Mouse (Mus musculus): ENCODE data around the gene Rnf157.

Rnf157 gene

DNA sequence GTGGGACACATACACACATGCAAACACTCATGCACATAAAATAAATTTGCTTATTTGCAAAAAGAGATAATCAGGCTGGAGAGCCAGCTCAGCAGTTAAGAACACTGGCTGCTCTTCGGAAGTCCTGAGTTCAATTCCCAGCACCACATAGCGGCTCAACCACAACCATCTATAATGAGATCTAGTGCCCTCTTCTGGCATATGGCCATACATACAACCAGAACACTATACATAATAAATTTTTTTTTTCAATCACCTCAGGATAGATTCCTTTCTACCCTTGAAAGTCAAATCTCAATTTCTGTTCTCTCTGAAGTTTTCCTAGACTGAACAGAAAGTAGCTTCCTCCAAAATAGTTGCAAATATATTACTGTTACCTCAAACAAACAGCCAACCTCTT, 107.4 kb downstream of the Rnf157 start:
- DNase-seq (ENCODE audit: low spot score in 2 of 2): no peak

DNA sequence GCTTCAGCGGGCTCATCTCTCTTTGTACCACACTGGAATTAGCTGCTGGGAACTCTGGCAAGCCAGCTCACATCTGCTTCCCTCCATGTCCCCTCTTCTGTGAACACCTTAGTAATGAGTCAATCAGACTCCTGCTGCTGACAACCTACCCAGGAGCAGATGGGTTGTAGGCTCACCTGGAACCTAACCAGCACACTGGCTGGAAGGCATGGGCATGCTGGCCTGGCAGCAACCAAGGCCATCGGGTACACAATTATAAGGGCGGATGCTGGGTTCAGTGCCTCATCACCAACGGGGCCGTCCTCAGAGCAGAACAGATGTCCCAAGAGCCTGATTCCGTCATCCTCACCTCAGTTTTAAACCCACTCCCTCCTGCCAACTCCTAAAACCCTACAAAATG, 114.2 kb downstream of the Rnf157 start:
- no peak for DNase-seq (ENCODE audit: low spot score in 2 of 2)

DNA sequence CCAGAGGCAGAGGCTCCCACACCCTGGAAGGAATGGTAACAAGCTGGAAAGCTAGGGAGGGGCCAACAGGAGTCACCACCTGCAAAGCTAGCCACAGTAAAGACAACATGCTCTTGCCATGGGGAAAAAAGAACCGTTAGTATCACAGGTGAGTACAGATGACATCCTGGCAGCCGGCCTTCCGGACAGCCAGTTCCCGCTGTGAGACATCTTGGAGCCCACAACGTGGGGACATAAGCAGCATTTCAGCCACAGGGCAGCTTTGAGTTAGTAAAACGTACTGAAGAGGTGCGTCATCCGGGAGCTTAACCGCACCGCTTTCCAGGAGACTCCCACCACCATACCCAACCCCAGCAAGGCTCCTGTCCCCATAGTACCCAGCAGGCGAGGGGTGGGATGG, 114.6 kb downstream of the Rnf157 start:
- no peak for DNase-seq (ENCODE audit: low spot score in 2 of 2)

GRCm38 (mm10) chr11:116297017-116297416, 115.8 kb downstream of the Rnf157 start:
- DNase-seq (ENCODE audit: low spot score in 2 of 2): no peak

GRCm38 (mm10) chr11:116296191-116296734, 116.6 kb downstream of the Rnf157 start:
- no peak for DNase-seq (ENCODE audit: low spot score in 2 of 2)

DNA sequence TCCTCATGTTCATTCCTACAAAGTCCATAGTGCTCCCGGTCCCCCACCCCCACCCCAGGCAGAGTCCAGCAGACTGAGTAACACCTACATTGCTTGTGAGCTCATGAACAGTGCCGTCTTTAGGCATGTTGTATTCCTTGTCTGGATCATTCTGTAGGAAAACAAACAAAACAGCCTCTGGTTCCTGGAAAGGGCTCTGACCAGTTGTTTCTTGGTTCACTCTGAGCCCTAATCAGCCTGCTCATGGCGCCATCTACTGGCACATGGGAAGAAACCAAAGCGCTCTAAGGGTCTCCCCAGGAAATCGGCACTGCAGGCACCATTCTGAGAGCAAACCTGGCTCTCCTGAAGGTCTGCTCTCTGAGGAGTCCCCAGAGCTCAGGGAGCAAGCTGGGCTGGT, 118.5 kb downstream of the Rnf157 start:
- no peak for DNase-seq (ENCODE audit: low spot score in 2 of 2)

- DNase-seq (ENCODE audit: low spot score in 2 of 2): no peak
Observed at GRCm38 (mm10) chr11:116293538-116294137, 119.2 kb downstream of the Rnf157 start.

- no peak for DNase-seq (ENCODE audit: low spot score in 2 of 2)
Observed at GRCm38 (mm10) chr11:116292401-116292800, 120.4 kb downstream of the Rnf157 start.

- DNase-seq (ENCODE audit: low spot score in 2 of 2): no peak
Observed at GRCm38 (mm10) chr11:116290556-116290955, 122.3 kb downstream of the Rnf157 start.

GRCm38 (mm10) chr11:116287351-116287750, 125.5 kb downstream of the Rnf157 start:
- DNase-seq (ENCODE audit: low spot score in 2 of 2): no peak
